Mouse (Mus musculus) layer of hippocampus, postnatal 25 days (tissue): ENCODE measurements around the gene Olfr1026. TPM values are rescaled to one million over a fixed set of nuclear protein-coding genes. Genes with fewer than 3 reads are reported as not detected.

Experiments
- DNase-seq, 2 experiments: peaks; one replicate each; pipeline ENCODE4 v3.0.0; 2022; ENCODE audit warnings: mixed read lengths in 2 of 2, low spot score in 1 of 2; ENCODE audit errors: extremely low spot score in 1 of 2
- total RNA-seq, 2 experiments: library from RNA; stranded (reverse); gene quantifications; 2 replicates each; pipeline ENCODE4 v1.2.3; 2021

The Olfr1026 gene
- not detected for total RNA-seq

DNA sequence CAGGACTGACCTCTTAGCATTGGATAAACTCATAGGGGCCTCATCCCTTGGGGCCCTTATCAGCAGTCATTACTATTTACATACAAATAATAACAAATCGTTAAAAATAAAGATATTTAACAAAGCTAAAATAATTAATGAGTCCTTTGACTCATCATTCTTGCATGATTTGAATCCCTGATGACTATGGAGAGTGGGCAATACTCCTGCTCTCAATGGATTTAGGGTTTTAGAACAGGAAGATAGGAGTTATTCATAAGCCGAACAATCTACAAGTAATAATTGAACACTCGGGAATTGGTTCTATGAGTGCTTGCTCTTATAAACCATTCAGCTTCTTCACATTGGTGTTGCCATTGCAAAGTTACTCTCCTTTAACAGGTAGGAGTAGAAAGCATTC lies at the start of gene Olfr1026:
Olfr1026 (plus strand) TSS at position 301 of the 400 bp plus-strand sequence.
- no peak for DNase-seq

DNA sequence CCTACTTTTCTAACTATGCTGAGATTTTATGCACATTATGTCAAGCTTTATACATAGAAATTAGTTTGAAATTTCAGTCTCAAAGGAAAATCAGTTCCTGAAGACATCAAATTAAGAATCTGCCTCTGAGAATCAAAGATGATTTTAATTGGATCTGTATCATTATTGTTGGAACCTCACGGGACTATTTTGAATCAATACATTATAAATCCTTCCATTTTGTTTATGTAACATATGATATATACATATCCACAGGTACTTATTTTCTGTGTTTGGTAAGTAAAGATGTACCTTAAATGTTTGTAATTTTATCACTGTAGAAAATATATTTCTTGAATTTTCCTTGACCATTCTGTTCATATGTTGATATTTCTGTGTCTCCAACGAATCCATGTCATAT lies 36.0 kb upstream of the Olfr1026 start, which contains the start of gene Olfr1023:
Olfr1023 (plus strand) TSS at position 301 of the 400 bp plus-strand sequence.
- no peak for DNase-seq

DNA sequence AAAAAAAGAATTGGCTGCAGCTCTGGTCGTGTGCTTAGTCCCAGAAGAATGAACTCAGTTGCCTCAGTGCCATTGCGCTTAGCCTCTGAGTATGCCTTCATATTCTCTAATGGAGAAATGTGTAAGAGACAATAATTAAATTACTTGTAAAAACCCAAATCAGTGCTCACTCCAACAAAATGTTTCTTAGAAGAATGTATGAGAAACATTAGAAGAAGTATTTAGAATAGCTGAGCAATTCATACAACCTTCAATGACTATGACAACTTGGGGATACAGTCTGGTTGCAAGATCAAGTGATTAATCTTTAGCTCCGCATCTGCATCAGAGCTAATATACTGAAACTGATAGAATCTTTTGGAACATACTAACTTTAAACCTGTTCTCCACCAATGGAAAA lies 16.4 kb upstream of the Olfr1026 start, which contains the start of gene Olfr1024:
Olfr1024 (minus strand) TSS at position 101 of the 400 bp plus-strand sequence.
- no peak for DNase-seq

DNA sequence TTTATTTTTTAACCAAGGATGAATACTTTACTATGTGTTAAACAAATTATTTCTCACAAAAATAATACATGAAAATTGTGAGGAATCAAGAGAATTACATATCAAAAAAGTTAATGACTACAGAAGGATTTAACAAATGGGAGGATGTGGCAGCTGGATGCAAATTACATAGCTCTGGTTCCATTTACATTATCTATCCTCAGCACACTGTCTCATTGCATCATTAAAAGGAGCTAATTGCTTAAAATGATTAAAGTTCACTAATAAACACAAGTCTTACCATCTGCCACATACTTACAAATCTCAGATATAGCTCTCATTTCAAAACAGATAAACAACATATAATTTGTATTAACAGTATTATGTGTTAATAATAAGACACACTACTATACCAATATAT lies 8.2 kb upstream of the Olfr1026 start:
- no peak for DNase-seq

DNA sequence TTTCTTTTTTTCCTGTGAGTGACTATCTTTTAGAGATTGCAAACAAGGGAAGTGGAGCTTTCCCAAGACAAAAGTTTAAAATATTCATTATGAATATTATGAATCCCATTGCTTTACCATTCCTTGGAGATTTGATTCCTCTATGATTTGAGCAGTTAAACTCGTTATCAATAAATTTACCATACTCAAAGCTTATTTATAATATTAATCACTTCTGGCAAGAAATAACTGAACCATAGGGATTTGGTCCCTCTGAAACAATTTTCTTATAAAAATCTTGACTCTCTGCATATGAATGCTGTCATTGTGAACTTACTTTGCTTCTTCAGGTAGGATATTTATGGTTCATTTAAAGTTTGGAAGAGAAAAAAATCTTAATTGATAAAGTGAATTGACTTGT lies 6.5 kb upstream of the Olfr1026 start, which contains the start of gene Olfr1025-ps1:
Olfr1025-ps1 (plus strand) TSS at position 301 of the 400 bp plus-strand sequence.
- no peak for DNase-seq

DNA sequence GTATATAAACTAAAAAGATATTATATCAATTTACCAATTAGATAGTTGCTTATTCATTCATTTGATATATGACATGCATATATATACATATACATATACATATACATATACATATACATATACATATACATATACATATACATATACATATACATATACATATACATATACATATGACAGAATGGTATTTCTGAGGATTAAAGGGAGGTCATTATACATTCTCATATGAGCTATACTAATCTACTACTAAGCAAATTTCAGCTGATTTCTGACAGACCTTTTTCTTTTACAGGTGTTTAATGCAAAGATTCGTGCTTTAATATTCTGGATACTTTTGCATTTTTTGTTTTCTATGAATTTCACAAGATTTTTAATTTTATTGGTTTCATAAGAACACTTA lies 28.8 kb downstream of the Olfr1026 start, which contains the start of gene Olfr1028:
Olfr1028 (plus strand) TSS at position 301 of the 400 bp plus-strand sequence.
- DNase-seq = no peak

DNA sequence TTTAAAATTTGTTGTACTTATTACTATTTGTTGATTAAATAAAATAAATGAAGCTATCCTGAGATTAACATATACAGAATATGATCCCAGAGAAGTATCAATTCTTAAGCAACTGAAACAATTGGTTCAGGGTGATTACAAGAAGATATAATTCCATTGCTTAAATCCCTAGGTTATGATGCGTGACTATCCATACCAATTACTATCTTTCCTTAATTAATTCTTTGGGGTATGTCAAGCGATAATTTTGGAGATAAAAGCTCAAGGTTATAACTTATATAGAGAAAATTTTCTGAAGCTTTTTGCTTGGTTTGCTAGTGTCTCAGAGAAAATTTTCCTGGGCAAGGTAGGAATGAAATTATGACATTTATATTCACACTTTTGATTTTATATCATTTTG lies 52.2 kb downstream of the Olfr1026 start, which contains the start of gene Olfr1029:
Olfr1029 (plus strand) TSS at position 301 of the 400 bp plus-strand sequence.
- no peak for DNase-seq

Other genes starting within 250 kb of the Olfr1026 start
- gene Olfr1006, start 242.8 kb upstream of the Olfr1026 start, total RNA-seq = not detected
- gene Olfr1008, start 232.1 kb upstream of the Olfr1026 start, total RNA-seq = not detected
- gene Olfr1009, start 206.1 kb upstream of the Olfr1026 start, total RNA-seq = not detected
- not detected for gene Olfr1012, start 158.8 kb upstream of the Olfr1026 start, total RNA-seq
- not detected for gene Olfr1013, start 154.5 kb upstream of the Olfr1026 start, total RNA-seq
- gene Olfr1014, start 148.8 kb upstream of the Olfr1026 start, total RNA-seq = not detected
- not detected for gene Olfr1015, start 139.5 kb upstream of the Olfr1026 start, total RNA-seq
- not detected for gene Olfr1016, start 119.0 kb upstream of the Olfr1026 start, total RNA-seq
- not detected for gene Olfr1018, start 103.1 kb upstream of the Olfr1026 start, total RNA-seq
- gene Olfr1019, start 76.1 kb upstream of the Olfr1026 start, total RNA-seq = not detected
- not detected for gene Olfr1020, start 74.5 kb upstream of the Olfr1026 start, total RNA-seq
- gene Olfr1022, start 53.0 kb upstream of the Olfr1026 start, total RNA-seq = not detected
- gene Olfr1023, start 35.9 kb upstream of the Olfr1026 start, total RNA-seq = not detected
- gene Olfr1024, start 16.5 kb upstream of the Olfr1026 start, total RNA-seq = not detected
- gene Olfr1025-ps1, start 6.4 kb upstream of the Olfr1026 start, total RNA-seq = not detected
- gene Olfr1028, start 28.9 kb downstream of the Olfr1026 start, total RNA-seq = not detected
- gene Olfr1029, start 52.3 kb downstream of the Olfr1026 start, total RNA-seq = not detected
- gene Olfr1030, start 57.7 kb downstream of the Olfr1026 start, total RNA-seq = not detected
- not detected for gene Olfr1031, start 68.7 kb downstream of the Olfr1026 start, total RNA-seq
- not detected for gene Olfr1032, start 84.0 kb downstream of the Olfr1026 start, total RNA-seq
- gene Olfr1033, start 99.1 kb downstream of the Olfr1026 start, total RNA-seq = not detected
- not detected for gene Olfr1034, start 124.3 kb downstream of the Olfr1026 start, total RNA-seq
- gene Olfr1036, start 152.4 kb downstream of the Olfr1026 start, total RNA-seq = not detected
- gene Olfr1037, start 165.8 kb downstream of the Olfr1026 start, total RNA-seq = not detected
- not detected for gene Olfr1039, start 214.4 kb downstream of the Olfr1026 start, total RNA-seq
- gene Olfr1040, start 225.2 kb downstream of the Olfr1026 start, total RNA-seq = not detected
- not detected for gene Olfr1042, start 240.3 kb downstream of the Olfr1026 start, total RNA-seq
- gene Olfr1043, start 246.0 kb downstream of the Olfr1026 start, total RNA-seq = not detected